7 mouse cellular contexts compared by ENCODE assay signal in the genomic region with DNA sequence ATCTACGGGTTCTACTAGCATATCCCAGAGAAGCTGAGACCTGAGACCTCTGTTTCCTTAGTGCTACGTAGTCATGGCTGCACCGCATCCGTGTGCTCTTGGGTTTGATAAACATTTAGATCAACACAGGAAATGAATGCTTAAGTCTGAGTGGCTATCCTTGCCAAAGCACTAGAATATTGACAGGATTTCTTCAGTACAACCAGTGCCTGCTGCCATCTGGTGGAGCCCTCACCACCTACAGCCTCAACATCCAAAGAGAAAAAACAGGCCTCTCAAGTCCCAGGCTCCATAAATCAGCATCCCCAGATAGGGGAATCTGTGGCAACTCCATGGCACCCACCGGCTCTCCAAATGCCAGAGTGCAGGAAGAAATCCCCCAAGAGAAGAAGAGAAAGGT. TPM values are rescaled to one million over a fixed set of nuclear protein-coding genes. Genes with fewer than 3 reads are reported as not detected.
A peak's percentile ranks its signal among the peaks of the same experiment; 100 is the strongest.
DNase-seq lines count a peak whose midpoint lies in the region.

No protein-coding gene starts in this region.

- intact Hi-C loops in heart, postnatal 14 days (cut with DNase I) = loop anchor here (1.0 to 10.0 kb wide), 4 partner anchors 151 to 591 kb away; no protein-coding TSS in a partner anchor

- peak; percentile 59 for DNase-seq in ES-CJ7 (ENCODE audit: low read depth, low spot score)
- peak; percentile 70 for DNase-seq in adrenal gland, adult 2 months
- peak; percentile 57 for DNase-seq in embryo, embryonic 11.5 days (ENCODE audit: low read depth, low spot score)
- DNase-seq in heart, postnatal 14 days = peak; percentile 61 to 75
- DNase-seq in layer of hippocampus, adult 8-10 months (ENCODE audit: low spot score in 2 of 2) = peak; percentile 71 to 86
- peak; percentile 77 for DNase-seq in lung, postnatal 14 days
- DNase-seq in right cerebral cortex, postnatal 10 days (ENCODE audit: low spot score in 2 of 2) = peak; percentile 86 to 90

RNA-seq across cellular contexts. Expression of gene Pxdc1, which starts 17.3 kb away (rescaled TPM):
- 1 to 10 TPM; 3.3 to 3.4 TPM for total RNA-seq in adrenal gland, adult 2 months (2021)
- polyA plus RNA-seq in adrenal gland, adult 2 months (2012; rRNA removed) = 5.3 and 9.1 TPM in 2 replicates
- total RNA-seq in heart, postnatal 14 days (2021) = 10 to 100 TPM; 18.8 TPM
- total RNA-seq in layer of hippocampus, adult 8-10 months (2022) = 10 to 100 TPM; 11.2 to 16.2 (median 12.5) TPM

Comparison
In these comparisons a context has a peak if more than half of its experiments do, and no peak if none do; other contexts are left out.
1. Peak in every context shown above with its lines: DNase-seq.